8 mouse cellular contexts compared by ENCODE assay signal in the genomic region with DNA sequence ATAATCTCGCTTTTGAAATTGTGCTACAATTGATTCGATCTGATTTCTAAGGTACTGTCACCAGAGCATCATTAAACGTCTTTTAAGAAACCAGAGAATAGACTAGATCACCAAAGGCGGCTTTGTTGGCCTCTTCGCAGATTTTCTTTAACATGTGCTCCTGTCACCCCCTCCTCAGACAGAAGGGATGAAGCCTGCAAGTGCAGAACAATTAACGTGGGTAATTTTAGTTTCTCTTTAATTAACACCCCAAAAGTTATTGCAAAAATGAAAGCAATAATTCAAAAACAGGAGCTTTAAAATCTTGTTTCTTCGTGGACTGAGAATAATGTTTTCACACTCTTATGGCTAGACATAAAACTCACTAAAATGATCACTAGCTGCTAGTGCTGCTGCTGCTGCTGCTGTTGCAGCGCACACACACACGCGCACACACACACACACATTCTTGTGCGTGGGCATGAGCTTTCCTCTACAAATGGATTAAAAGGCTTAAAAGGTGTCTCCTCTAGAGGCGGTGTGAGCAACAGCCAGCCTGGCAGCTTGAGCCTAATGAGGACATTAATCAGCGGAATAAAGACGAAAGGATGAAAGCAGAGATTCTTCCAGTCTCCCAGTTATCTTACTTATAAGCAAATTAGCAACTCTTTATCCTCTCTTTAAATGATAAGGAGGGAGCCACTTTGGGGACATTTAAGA.
A peak's percentile ranks its signal among the peaks of the same experiment; 100 is the strongest.
DNase-seq lines count a peak whose midpoint lies in the region; ATAC-seq and TF ChIP-seq lines count a peak whose summit lies in the region.

No protein-coding gene starts in this region.

- 49% methylated on average over 14 of the region's 14 CpGs for WGBS in cerebellum, adult 2 months
- WGBS in neural tube, embryonic 11.5 days: 26% methylated on average over 14 of the region's 14 CpGs
- WGBS in midbrain, embryonic 10.5 days: 21% methylated on average over 14 of the region's 14 CpGs
- 52% methylated on average over 14 of the region's 14 CpGs for WGBS in stomach, postnatal 0 days

- H3K4me3 ChIP-seq in cerebellum, adult 2 months (replicated peaks; ENCODE audit: insufficient read depth, low read depth, low read length): no peak overlapping the region
- H3K4me3 ChIP-seq in neural tube, embryonic 11.5 days (ENCODE audit: low read depth, low read length): no peak overlapping the region
- peak overlapping the region; percentile 34 for H3K4me3 ChIP-seq in midbrain, embryonic 10.5 days
- H3K4me3 ChIP-seq in stomach, postnatal 0 days (ENCODE audit: low read depth, low read length): no peak overlapping the region

- DNase-seq in cerebellum, adult 2 months: peak; percentile 24 to 31
- DNase-seq in cerebellum, adult 11-12 months: no peak
- DNase-seq in neural tube, embryonic 11.5 days (ENCODE audit: low spot score): peak; percentile 63
- DNase-seq in neural tube, embryonic 10.5 days (ENCODE audit: extremely low spot score, low spot score): no peak
- DNase-seq in midbrain, embryonic 10.5 days (ENCODE audit: low spot score): peak; percentile 60
- no peak for DNase-seq in stomach, postnatal 0 days (ENCODE audit: low spot score)
- no peak for DNase-seq in urinary bladder, adult 18-20 months (ENCODE audit: low spot score in 2 of 2)
- no peak for DNase-seq in thymus, postnatal 10 days (ENCODE audit: low spot score in 2 of 2)

- no peak overlapping the region for H3K9ac ChIP-seq in neural tube, embryonic 11.5 days (ENCODE audit: low read length)
- H3K9ac ChIP-seq in stomach, postnatal 0 days (ENCODE audit: low read length): no peak overlapping the region

- TF ChIP-seq CTCF in cerebellum, adult 2 months (IDR thresholded peaks at IDR 0.05; ENCODE audit: borderline replicate concordance, insufficient read depth, low read depth, low read length): no peak; the same call in 1 of the 2 replicates
- peak; percentile 18; the same call in 1 of the 2 replicates for TF ChIP-seq CTCF in stomach, postnatal 0 days (IDR thresholded peaks at IDR 0.05; ENCODE audit: low read depth)

- peak; percentile 60 for ATAC-seq in neural tube, embryonic 11.5 days (ENCODE audit: insufficient read depth, low FRiP score, low TSS enrichment)
- no peak for ATAC-seq in stomach, postnatal 0 days (ENCODE audit: low FRiP score, low TSS enrichment)

- peak overlapping the region; percentile 29 for H3K4me2 ChIP-seq in neural tube, embryonic 11.5 days (ENCODE audit: low read depth)
- H3K4me2 ChIP-seq in stomach, postnatal 0 days (replicated peaks; ENCODE audit: low read depth): no peak overlapping the region

- no peaks in the 10 kb centered on the region for H3K36me3 ChIP-seq in neural tube, embryonic 11.5 days (ENCODE audit: control insufficient read depth, insufficient read depth, low read length)
- H3K36me3 ChIP-seq in midbrain, embryonic 10.5 days: no peaks in the 10 kb centered on the region
- no peaks in the 10 kb centered on the region for H3K36me3 ChIP-seq in stomach, postnatal 0 days (ENCODE audit: control insufficient read depth, insufficient read depth, low read length)

- no peaks in the 10 kb centered on the region for H3K9me3 ChIP-seq in neural tube, embryonic 11.5 days (ENCODE audit: control insufficient read depth, low read length)
- H3K9me3 ChIP-seq in midbrain, embryonic 10.5 days (replicated peaks): no peaks in the 10 kb centered on the region
- H3K9me3 ChIP-seq in stomach, postnatal 0 days (ENCODE audit: control insufficient read depth, low read length): no peaks in the 10 kb centered on the region

- H3K27me3 ChIP-seq in cerebellum, adult 2 months (ENCODE audit: control insufficient read depth, insufficient read depth, low read length): no peaks in the 10 kb centered on the region
- H3K27me3 ChIP-seq in neural tube, embryonic 11.5 days (ENCODE audit: control insufficient read depth, insufficient read depth, low read length): peaks cover 34% of the 10 kb centered on the region
- peaks cover 82% of the 10 kb centered on the region for H3K27me3 ChIP-seq in midbrain, embryonic 10.5 days (ENCODE audit: low read depth, poor library complexity, severe bottlenecking)
- no peaks in the 10 kb centered on the region for H3K27me3 ChIP-seq in stomach, postnatal 0 days (ENCODE audit: control insufficient read depth, insufficient read depth, low read length)

- TF ChIP-seq POLR2A in cerebellum, adult 2 months (IDR thresholded peaks at IDR 0.05; ENCODE audit: borderline replicate concordance, insufficient read depth, low read length): no peak

- TF ChIP-seq EP300 in stomach, postnatal 0 days (optimal IDR thresholded peaks at IDR 0.05): no peak

- no peak overlapping the region for H3K27ac ChIP-seq in cerebellum, adult 2 months (ENCODE audit: insufficient read depth, low read length)
- H3K27ac ChIP-seq in neural tube, embryonic 11.5 days (ENCODE audit: low read depth, low read length): no peak overlapping the region
- peak overlapping the region; percentile 67 for H3K27ac ChIP-seq in midbrain, embryonic 10.5 days (replicated peaks)
- no peak overlapping the region for H3K27ac ChIP-seq in stomach, postnatal 0 days (replicated peaks)

- H3K4me1 ChIP-seq in cerebellum, adult 2 months (ENCODE audit: control insufficient read depth, insufficient read depth, low read length): peaks cover 12% of the 10 kb centered on the region
- H3K4me1 ChIP-seq in neural tube, embryonic 11.5 days (ENCODE audit: control insufficient read depth, insufficient read depth, low read length): peaks cover 12% of the 10 kb centered on the region; the same call in 1 of the 2 replicates
- peaks cover 41% of the 10 kb centered on the region for H3K4me1 ChIP-seq in midbrain, embryonic 10.5 days
- no peaks in the 10 kb centered on the region for H3K4me1 ChIP-seq in stomach, postnatal 0 days (replicated peaks; ENCODE audit: control insufficient read depth, insufficient read depth)

Comparison
In these comparisons a context has a peak if more than half of its experiments do, and no peak if none do; other contexts are left out.
1. DNase-seq: peak in cerebellum, adult 2 months (2 of 2), neural tube, embryonic 11.5 days (single experiment) and midbrain, embryonic 10.5 days (single experiment); none in cerebellum, adult 11-12 months (single experiment), neural tube, embryonic 10.5 days (single experiment), stomach, postnatal 0 days (single experiment), urinary bladder, adult 18-20 months (0 of 2) and thymus, postnatal 10 days (0 of 2).